Mouse (Mus musculus): ENCODE results near the gene Cfap300.

The Cfap300 gene

DNA sequence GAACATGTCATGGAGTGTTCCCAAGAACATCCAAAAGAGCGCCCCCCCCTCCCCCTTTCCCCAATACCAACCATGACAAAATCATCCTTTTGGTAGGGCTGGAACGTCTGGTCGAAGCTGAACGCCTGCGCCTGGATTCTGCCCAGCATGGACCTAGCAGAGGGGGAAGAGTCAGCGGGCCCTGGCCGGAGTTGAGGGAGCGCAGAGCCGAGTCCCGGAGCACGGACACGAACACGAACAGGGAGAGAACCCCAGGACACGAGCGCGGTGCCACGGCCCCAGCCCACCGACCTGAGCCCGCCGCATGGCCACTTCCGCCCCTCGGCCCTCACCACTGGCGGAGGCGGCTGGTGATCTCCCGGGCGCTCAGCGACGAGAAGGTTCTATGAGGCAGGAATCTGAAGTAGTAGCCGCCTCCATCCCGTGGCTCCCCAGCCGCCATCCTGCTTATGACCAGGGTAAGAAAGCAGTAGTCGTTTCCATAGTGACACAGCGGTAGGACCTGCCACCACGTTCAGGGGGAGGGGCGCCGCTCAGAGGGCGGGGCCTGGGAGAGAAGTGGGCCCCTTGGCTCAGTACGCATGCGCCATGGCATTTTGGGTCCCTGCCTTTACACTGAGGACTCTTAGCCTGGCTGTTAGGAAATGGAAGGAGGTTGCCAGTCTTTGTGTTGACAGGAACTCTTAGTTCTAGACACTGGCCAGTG is at the start of gene Cfap300:
TSS of gene Cfap300 (minus strand) at position 486 of the 706 bp plus-strand sequence.
- peak; percentile 98 to 99 for DNase-seq (ENCODE audit: inconsistent age in 2 of 2, low spot score in 1 of 2)

DNA sequence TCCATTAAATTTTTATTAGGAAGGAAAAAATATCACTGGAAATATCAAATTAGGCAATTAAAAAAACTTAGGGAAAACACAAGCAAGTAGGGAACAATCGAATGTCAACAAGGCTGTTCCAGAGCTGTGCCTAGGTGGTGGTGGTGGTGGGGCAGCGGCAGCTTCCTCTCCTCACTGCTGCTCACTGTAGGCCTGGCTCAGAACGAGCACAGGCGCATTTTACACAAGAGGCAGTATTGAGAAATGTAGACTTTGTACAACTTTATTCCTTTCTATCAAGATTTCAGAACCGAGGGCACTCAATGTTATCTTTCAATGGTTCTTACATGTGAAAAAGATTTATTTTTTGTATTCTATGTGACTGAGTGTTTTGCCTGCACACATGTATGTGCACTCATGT is 36.3 kb upstream of the Cfap300 start:
- no peak for DNase-seq (ENCODE audit: inconsistent age in 2 of 2, low spot score in 1 of 2)

DNA sequence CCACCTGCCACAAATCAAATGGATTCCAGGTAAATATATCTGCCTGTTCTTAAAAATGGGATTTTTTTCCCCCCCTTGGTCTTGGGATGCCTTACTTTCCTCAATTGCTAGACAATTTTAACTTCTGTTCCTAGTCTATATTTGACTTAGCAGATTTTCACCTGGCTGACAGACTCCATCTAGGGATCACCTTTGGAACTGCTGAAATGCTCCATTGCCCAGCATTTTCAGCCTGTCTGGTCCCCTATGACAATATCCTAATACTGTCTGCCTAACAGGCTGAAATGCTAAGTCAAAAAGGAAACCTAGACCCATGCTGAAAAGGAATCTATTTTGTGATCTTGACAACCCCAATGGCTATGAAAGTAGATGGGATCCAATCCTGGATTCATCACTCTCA is 31.7 kb upstream of the Cfap300 start:
- DNase-seq (ENCODE audit: inconsistent age in 2 of 2, low spot score in 1 of 2) = peak; percentile 16 to 69

DNA sequence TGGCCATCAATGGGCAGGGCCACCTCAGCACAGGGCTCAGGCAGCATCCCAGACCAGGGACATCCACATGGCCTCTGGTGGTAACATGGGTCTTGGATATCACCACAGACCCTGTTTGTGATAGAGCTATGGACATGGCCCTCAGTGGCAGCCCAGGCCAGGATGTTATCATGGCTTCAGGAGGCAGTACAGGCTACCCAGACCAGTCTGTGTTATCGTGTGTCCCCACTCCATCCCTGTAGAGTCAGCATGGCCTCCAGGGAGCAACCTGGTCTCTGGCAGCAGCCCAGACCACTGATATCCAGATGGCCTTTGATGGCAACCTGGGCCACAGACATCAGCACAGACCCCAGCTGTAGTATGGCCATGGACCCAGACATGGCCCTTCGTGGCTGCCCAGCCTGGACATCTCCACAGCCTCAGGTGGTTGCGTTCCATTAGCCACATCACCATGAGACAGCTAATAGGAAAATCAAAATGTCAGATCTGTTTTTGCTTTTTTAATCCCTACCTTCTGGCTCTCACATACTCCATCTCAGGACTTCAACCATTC is 30.7 kb upstream of the Cfap300 start:
- DNase-seq (ENCODE audit: inconsistent age in 2 of 2, low spot score in 1 of 2) = no peak

DNA sequence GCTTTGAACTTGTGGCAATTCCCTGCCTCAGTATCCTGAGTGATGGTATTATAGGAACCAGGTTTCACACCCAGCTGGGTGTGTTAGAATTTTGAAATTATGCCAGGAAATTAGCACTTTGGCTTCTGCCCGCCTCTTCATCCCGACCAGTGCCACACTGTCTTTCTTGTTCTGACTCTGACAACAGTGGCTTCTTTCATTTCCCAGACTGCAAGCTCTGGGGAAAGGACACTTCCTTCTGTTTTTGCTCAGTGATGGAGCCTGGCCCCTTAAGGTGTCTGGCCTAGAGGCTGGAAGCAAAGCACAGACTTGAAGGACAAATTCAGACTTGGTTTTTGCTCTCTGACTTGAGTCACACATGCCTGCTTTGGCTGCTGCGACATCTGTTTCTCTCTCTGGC is 17.0 kb upstream of the Cfap300 start:
- DNase-seq (ENCODE audit: inconsistent age in 2 of 2, low spot score in 1 of 2) = no peak

DNA sequence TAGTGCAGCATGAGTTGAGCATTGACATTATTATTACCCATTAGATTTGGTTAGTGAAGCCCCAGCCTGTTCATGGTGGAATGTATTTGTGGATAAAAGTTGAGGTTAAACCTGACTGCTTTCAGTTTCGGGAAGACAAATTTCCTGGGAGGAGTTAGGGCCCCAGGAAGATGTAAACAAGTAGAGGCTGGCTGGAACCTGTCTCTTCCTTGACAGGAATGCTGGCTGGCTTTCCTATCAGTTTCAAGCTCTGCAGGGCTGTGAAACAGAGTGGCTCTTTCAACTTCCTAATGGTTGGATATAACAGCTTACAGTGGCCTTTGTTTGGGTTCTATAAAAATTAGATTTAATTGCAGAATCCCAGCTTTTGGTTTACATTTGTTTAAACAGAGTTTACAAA is 12.2 kb upstream of the Cfap300 start:
- no peak for DNase-seq (ENCODE audit: inconsistent age in 2 of 2, low spot score in 1 of 2)

DNA sequence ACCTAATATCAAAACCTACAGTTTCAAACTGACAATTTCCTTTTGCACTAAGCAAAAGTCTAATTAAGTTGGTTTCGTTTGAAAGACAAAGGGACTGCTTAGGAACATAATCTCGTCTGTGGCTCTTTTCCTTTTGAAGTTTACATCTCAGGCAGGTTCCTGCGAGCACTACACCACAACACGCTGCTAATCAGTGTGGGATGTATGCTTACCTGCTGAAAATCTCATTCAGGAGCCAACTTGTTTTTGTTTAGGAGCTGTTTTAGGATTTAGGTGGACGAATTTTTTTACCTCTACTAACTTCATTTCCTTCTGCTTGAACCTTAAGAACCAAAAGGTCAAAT is 393 bp upstream of the Cfap300 start:
- no peak for DNase-seq (ENCODE audit: inconsistent age in 2 of 2, low spot score in 1 of 2)

DNA sequence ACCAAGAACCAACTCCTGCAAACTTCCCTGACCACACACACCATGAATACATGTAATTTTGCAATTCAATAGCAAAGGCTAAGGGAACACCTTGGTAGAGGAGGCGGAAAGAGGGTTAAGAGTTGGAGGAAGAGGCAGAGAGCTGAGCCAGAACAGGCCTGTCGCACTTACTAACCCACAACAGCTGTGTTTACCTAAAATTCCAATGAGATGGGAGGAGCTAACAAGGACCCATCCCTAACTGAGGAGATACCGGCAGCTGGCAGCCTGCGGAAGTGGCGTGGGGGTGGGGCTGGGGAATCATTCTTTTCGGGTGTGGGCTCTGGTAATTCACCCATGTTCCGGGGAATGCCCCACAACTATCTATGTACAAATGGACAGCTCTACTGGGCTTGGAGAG is 7.1 kb downstream of the Cfap300 start:
- no peak for DNase-seq (ENCODE audit: inconsistent age in 2 of 2, low spot score in 1 of 2)

DNA sequence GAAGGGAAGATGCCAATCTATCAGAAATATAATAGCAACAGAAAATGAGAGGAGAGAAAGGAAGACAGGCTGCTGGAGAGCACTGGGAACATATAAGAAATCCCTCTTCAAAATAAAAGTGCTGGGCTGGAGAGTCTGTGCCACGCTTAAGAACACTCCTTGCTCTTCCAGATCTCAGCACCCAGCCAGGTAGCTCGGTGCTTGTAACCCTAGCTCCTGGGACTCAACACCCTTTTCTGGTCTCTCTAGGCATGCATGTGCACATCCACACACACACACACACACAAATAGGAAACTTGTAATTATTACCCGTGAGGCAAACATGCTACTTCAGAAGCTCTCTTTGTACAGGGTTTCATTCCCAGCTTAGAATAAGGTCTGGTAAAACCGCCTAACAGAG is 7.5 kb downstream of the Cfap300 start:
- no peak for DNase-seq (ENCODE audit: inconsistent age in 2 of 2, low spot score in 1 of 2)

DNA sequence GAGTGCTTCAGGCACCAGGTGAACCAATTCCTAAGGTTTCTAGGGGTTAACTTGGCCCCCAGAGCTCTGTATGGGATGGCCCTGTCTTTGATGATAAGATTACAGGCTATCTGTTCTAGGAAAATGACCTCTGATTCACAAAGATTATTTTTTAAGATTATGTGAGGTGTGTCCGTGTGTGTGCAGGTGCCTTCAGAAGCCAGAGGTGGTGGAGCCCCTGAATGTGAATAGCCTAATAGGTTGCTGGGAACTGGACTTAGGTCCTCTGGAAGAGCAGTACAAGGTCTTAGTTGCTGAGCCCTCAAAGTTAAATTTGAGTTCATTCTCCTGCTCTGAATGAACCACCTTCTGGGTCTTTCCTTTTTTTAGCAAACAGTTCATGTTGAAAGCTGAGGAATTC is 8.5 kb downstream of the Cfap300 start:
- DNase-seq (ENCODE audit: inconsistent age in 2 of 2, low spot score in 1 of 2) = no peak

DNA sequence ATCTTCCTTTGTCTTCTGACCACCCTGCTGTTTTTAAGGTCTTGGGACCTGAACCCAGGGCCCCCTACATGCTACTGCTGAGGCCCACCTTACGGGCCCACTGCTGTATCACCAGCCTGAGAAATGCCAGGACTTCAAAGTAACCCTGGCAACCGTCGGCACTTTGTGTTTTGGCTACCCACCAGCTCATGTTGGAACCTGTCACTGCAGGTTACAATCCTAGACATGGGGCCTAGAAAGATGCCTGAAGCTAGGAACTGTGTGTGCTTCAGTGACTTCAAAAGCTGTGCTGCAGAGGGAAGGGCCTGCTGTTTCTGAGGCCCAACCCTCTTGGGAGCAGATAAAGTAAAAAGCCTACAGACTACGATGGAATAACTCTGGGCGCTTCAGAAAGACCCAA is 9.8 kb downstream of the Cfap300 start:
- no peak for DNase-seq (ENCODE audit: inconsistent age in 2 of 2, low spot score in 1 of 2)

DNA sequence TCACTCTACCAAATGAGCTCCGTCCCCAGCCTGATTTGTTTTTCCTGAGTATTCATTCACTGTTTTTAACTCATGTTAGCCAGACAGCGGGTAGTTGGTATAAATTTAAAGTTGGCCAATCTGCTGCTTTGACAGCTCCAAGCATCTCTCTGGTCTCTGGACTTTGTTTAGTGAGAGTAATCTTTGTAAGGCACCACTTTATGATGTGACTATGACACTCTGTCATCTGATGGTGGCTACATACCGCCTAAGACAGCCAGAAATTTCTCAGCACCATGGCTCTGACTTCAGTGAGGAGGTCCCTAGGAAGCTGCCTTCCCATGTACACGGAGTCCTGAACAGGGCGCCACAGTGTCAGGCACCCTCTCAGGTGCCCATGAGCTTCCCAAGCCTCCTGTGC is 24.0 kb downstream of the Cfap300 start:
- no peak for DNase-seq (ENCODE audit: inconsistent age in 2 of 2, low spot score in 1 of 2)

DNA sequence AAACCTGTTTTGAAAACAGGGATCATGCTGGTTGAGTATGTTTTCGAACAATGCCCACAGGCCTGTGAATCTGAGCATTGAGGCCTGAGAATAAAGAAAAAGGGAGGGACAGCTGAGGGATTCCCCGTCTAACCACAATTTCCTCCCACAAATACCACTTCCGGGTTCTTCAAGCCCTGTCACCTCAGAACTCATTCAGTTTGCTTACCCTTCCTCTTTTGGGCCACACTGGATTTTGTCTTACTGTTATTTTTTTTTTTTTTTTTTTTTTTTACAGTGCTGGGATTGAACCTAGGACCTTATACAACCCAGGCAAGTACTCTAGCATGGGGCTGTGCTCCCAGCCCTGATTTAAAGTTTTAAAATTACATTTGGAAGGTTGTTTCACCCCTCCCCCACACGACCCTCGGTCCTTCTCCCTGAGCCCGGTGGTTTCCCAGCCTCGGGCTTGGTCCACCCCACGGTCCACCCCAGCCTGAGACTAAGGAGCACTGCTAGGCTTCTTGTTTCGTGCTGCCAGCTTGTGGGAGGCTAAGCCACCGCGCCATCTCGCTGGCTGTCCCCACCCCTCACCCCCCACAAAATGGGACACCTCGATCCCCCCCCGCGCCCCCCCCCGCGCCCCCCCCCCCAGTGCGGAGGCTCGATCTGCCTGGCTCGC is 25.2 kb downstream of the Cfap300 start:
- DNase-seq (ENCODE audit: inconsistent age in 2 of 2, low spot score in 1 of 2) = peak; percentile 28 to 37

DNA sequence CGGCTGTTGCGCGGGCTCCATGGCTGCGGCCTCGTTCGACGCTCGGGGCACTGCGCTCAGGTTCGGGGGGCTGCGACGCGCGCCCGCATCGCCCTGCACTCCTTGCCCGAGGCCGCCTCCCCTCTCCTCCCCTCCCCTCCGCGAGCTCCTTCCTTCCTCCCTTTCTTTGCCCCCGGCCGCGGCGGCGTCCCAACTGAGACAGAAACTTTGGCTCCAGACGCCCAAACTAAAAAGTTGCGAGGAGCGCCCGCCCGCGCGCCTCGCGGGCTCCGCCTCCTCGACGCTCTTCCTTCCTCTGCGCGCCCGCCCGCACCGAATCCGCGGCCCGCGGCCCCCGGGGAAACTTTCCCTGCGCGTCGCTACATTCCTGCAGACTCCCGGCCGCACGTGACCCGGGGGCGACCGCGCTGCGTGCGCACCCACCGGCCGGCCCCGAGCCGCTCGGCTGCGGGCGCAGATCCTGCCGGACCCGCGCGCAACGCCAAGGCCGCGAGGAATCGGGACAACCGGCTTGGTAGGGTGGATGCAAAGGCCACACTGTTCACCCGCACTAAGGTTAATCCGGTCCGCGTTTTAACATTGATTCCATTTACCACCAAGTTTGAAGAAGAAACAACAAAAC is 38.1 kb downstream of the Cfap300 start, which contains the start of gene Yap1:
TSS of gene Yap1 (minus strand) at position 227 of the 622 bp plus-strand sequence.
- peak; percentile 92 to 97 for DNase-seq (ENCODE audit: inconsistent age in 2 of 2, low spot score in 1 of 2)

DNA sequence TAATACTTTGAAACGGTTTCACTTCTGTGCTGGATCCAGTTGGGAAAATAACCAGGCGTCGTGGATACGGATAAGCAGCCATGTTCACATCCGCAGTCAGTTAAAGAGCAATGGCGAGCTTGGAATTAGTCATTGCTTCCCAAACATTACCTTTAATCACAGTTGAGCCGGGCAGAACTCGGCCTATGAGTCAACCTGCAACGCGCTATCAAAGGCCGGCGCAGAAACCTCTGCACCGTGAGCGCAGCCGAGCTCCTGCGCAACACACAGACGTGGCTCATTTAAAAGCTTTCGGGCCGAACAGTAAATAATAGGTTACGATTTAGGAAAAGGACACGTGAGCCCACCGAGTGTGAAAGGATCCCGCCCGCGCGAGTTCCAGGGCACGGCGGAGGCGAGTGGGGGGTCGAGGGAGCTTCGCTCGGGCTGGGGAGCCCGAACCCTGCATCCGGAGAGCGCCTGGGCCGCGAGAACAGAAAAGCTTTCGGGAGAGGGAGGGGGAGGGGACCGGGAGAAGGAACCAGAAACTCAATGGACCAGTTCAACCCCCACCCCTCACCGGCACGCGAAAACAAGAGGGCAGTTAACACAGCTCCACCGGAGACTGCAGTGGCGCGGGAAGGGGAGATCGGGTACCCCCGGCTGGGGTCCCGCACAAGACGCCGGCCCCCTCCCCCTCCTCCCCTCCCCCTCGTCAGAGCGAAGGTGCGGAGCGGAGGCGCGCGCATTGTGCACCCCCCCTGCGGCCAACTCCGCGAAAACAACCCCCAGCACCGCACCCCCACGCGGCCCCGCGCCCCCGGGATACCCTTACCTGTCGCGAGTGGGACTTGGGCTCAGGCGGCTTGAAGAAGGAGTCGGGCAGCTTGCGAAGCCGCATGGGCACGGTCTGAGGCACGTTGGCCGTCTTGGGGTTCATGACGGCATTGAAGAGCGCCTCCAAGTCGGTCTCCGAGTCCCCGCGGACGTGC is 39.0 kb downstream of the Cfap300 start:
- peak; percentile 85 to 95 for DNase-seq (ENCODE audit: inconsistent age in 2 of 2, low spot score in 1 of 2)

DNA sequence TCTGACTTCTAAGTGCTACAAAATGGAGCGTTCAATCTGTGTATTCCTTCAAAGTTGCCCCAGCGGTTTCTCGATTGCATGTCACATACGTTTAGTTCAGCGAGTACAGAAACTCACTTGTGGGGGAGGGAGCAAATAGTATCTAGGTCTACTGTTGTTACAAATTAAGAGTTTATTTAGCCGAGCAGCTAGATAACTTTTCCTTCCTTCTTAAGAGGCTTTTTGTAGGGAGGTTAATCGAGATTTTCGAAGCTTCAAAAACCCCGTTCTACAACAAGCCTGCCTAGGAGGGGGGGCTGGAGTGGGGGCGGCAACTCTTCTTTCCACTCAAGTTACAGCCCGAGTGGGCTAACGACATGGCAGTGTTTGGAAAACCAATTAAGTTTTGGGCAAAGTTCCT is 39.8 kb downstream of the Cfap300 start:
- peak; percentile 22 to 74 for DNase-seq (ENCODE audit: inconsistent age in 2 of 2, low spot score in 1 of 2)

DNA sequence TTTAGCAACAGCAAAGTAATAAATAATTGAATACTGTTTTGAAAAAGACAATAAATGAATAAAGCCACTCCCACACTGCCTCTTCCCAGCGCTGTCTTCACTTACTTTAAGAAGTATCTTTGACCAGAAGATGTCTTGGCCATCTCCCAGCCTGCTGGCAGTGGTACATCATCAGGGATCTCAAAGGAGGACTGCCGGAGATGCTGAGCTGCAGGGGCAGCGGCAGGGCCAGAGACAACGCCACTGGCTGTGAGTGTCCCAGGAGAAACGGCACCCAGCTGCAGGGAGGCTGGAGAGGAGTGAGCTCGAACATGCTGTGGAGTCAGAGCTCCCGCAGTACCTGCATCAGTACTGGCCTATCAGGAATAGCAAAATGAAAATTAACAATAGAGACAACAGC is 41.3 kb downstream of the Cfap300 start:
- peak in 1 of 2 experiments; percentile 26 for DNase-seq (ENCODE audit: inconsistent age in 2 of 2, low spot score in 1 of 2)

DNA sequence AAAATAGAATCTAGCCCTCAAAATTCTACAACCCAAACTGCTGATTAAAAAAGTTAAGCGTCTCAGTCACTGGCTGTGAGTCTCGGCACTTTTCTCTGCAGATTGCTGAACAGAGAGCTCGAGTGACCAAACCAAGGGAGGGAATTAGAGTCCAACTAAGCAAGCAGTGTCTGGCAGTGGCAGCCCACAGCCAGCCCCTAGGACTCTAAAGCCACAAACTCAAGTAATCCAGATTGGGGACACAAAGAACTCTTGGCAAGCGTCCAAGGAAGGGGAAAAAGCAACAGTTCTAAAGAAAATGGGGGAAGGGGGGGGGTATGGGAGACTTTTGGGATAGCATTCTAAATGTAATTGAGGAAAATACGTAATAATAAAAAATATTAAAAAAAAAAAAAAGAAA is 48.3 kb downstream of the Cfap300 start:
- DNase-seq (ENCODE audit: inconsistent age in 2 of 2, low spot score in 1 of 2) = no peak

DNA sequence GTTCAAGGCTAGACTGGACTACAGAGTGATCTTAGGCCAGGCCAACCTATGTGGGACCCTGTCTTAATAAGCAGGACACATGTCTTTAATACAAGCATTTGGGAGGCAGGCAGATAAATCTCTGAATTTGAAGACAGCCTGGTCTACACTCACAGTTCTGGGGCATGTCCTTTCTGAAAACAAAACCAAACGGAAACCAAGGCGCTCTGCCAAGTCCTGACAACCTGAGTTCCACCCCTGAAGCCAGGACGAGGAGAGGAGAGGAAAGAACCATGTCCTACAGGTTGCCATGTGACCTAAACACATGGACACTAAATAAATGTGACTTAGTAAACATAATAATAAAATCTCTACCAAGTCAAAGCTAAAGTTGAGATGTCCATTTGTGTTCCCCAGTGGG is 50.0 kb downstream of the Cfap300 start:
- DNase-seq (ENCODE audit: inconsistent age in 2 of 2, low spot score in 1 of 2) = peak; percentile 34 to 74

DNA sequence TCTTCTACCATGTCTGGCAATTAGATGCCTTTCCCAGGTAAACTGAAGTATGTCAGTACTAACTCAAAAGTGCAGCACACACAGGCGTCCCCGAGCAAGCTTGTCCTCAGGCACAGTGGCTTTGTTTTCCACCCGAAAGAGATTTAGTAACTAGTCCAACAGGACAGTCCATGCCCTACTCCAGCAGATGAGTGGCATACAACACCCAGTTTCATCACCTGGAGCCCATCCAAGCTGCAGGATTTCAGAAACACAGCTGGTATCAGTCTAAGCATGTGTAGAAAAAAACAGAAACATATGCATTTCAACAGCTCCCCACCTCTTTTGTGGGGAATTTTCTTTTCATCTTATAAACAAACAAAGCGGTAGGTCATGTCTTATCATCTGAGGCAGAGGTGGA is 51.7 kb downstream of the Cfap300 start:
- no peak for DNase-seq (ENCODE audit: inconsistent age in 2 of 2, low spot score in 1 of 2)

DNA sequence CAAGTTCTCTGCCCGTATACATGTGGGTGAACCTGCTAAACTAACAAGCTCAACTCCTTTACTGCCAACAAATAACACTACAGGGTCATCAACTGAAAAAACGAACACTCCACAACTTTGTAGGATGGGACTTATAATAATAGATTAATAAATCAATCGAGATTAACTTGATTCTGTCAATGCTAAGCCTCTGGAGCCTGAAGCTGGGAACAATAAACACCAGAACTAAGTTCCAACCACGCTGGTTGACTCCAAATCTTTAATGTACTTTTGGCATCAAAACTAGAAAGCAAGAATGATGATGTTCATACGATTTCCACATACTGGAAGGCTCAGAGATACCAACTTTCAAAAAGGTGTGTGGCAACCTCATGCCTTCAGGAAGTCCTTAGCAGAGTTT is 55.5 kb downstream of the Cfap300 start:
- DNase-seq (ENCODE audit: inconsistent age in 2 of 2, low spot score in 1 of 2) = no peak
